Mouse (Mus musculus) neural tube, embryonic 15.5 days (tissue): ENCODE results near the gene Rabgap1l. TPM values are rescaled to one million over a fixed set of nuclear protein-coding genes. Genes with fewer than 3 reads are reported as not detected.

Experiments
- ATAC-seq: fragments of 200-750 bp; cut with Nextera tagmentation; 2 replicates; pipeline ENCODE4 v1.8.0; 2017; ENCODE audit warnings: mild to moderate bottlenecking, moderate TSS enrichment, moderate library complexity; ENCODE audit not compliant: low FRiP score
- H3K27ac ChIP-seq: fragments of 300-500 bp; sonication (generic); replicated peaks from 2 replicates; pipeline ENCODE4 v1.5.1; 2015; ENCODE audit warnings: mild to moderate bottlenecking, inconsistent platforms
- H3K27me3 ChIP-seq: fragments of 300-500 bp; sonication (generic); replicated peaks from 2 replicates; pipeline ENCODE4 v1.6.1; 2015; ENCODE audit warnings: inconsistent platforms
- H3K36me3 ChIP-seq: fragments of 300-500 bp; sonication (generic); 2 replicates; pipeline ENCODE4 v1.6.1; 2015; ENCODE audit warnings: inconsistent platforms
- H3K4me1 ChIP-seq: fragments of 300-500 bp; sonication (generic); 2 replicates; pipeline ENCODE4 v1.6.1; 2015; ENCODE audit warnings: inconsistent platforms
- H3K4me2 ChIP-seq: fragments of 300-500 bp; sonication (generic); 2 replicates; pipeline ENCODE4 v1.6.1; 2015; ENCODE audit warnings: inconsistent platforms, mild to moderate bottlenecking, moderate library complexity
- H3K4me3 ChIP-seq: fragments of 300-500 bp; sonication (generic); replicated peaks from 2 replicates; pipeline ENCODE4 v1.5.1; 2015; ENCODE audit warnings: mild to moderate bottlenecking, inconsistent platforms
- H3K9ac ChIP-seq: fragments of 300-500 bp; sonication (generic); replicated peaks from 2 replicates; pipeline ENCODE4 v1.6.1; 2015; ENCODE audit warnings: mild to moderate bottlenecking, inconsistent platforms
- H3K9me3 ChIP-seq: fragments of 300-500 bp; sonication (generic); replicated peaks from 2 replicates; pipeline ENCODE4 v1.6.1; 2016; ENCODE audit warnings: inconsistent platforms
- WGBS: fragments of 180-500 bp; shearing (Covaris S2); methylation state at CpG from one replicate; pipeline ENCODE4 v1.1.7; 2015; ENCODE audit warnings: mixed read lengths; 5-methylcytosine and 5-hydroxymethylcytosine counted together
- polyA plus RNA-seq: library from polyadenylated mRNA; unstranded; fragments of >200 nt; fragmentation: Nextera tagmentation; extraction: Ambion mirVana; gene quantifications from 2 replicates; pipeline ENCODE4 v1.2.1, GENCODE M21; 2015

Rabgap1l gene
- polyA plus RNA-seq, 1 experiment from 2014 or later, result 31.3 TPM

GRCm38 (mm10) chr1:160261849-160262248, 531.2 kb downstream of the Rabgap1l start:
- Histone ChIP-seq H3K9ac (no peak overlapping the region), H3K4me1 (peaks cover 17% of the 10 kb centered on the region), H3K36me3 (no peaks in the 10 kb centered on the region), H3K4me2 (no peak overlapping the region), H3K27ac (no peak overlapping the region), H3K4me3 (no peak overlapping the region), H3K27me3 (no peaks in the 10 kb centered on the region), H3K9me3 (no peaks in the 10 kb centered on the region)
- no peak for ATAC-seq
- 65% methylated on average over 2 of the region's 2 CpGs for WGBS

DNA sequence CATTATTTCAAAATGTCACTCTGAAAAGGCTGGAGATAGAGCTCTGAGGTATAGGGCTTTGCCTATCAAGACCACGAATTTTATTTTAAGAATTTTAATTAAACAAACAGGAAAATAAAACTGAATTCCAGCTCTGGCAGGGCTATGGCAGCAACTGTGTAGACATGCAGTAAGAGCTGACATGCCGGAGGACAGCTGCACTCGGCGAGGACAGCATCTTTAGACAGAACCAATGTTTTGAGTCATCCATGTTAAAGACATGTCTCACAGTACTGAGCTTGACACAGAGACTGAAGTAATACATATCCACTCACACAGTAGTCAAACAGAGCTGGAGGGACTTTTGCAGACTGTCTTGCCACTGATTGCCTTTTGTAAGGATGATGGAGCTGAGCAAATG, 532.4 kb downstream of the Rabgap1l start:
- Histone ChIP-seq H3K27me3 (no peaks in the 10 kb centered on the region), H3K4me2 (no peak overlapping the region), H3K9me3 (no peaks in the 10 kb centered on the region), H3K4me3 (no peak overlapping the region), H3K36me3 (peaks cover 4% of the 10 kb centered on the region), H3K9ac (no peak overlapping the region), H3K27ac (peak overlapping the region; percentile 58), H3K4me1 (peaks cover 17% of the 10 kb centered on the region)
- 86% methylated on average over 4 of the region's 4 CpGs for WGBS
- ATAC-seq, result no peak

DNA sequence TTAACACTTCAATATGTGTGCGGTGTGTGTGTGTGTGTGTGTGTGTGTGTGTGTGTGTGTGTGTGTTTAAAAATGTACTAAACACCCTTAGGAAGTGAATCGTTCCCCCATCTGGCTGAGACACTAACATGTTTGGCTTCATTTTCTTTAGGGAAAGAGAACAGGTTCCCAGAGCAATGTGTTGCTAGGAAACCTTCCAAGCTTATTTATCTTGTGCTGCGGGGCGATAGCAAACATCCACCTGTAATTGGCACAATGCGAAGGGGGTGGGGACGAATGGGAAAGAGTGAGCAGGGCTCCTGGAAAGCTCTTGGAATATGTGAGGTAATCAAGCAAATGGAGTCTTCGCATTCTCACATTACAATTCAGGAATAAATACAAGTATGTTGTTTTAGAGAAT, 533.1 kb downstream of the Rabgap1l start:
- WGBS, result 26% methylated on average over 7 of the region's 7 CpGs
- Histone ChIP-seq H3K9ac (no peak overlapping the region), H3K27me3 (no peaks in the 10 kb centered on the region), H3K4me2 (no peak overlapping the region), H3K9me3 (no peaks in the 10 kb centered on the region), H3K4me1 (peaks cover 17% of the 10 kb centered on the region), H3K36me3 (peaks cover 9% of the 10 kb centered on the region), H3K27ac (no peak overlapping the region; the same call in 1 of the 2 replicates), H3K4me3 (no peak overlapping the region)
- ATAC-seq, result peak; percentile 90

GRCm38 (mm10) chr1:160253108-160253507, 539.9 kb downstream of the Rabgap1l start:
- H3K9me3 ChIP-seq, result no peaks in the 10 kb centered on the region
- no peak overlapping the region for H3K4me3 ChIP-seq
- no peak overlapping the region for H3K27ac ChIP-seq
- no peak for ATAC-seq
- no peaks in the 10 kb centered on the region for H3K4me1 ChIP-seq
- H3K9ac ChIP-seq, result no peak overlapping the region
- H3K4me2 ChIP-seq, result no peak overlapping the region
- no peaks in the 10 kb centered on the region for H3K27me3 ChIP-seq
- H3K36me3 ChIP-seq, result peaks cover 9% of the 10 kb centered on the region
- WGBS, result 87% methylated on average over 2 of the region's 2 CpGs

DNA sequence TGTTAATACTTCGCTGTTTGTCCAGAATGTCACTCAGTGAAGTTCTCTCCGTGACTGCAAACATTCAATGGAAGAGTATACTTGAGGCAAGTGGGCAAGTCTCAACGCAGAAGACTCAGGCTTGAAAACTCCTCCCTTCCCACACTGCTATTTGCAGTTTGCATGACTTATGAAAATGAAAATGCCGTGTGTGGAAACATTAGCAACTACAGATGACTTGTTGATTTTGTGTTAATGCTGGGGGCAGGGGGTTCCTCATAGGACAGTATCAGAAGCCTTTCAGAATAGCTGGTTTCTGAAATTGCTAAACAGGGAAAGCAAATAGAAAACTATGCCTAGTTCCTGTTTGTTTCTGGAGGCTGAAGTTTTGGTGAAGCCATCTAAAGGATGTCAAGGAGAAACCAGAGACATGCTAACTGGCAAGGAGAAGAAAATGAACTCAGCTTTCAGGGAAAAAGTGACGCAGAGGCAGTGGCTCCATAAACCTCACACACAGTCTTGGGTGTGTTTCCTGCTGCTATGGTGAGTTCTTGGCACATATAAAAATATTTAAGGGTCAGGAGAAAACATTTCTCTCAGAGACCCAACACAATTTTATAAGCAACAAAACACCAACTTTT, 541.5 kb downstream of the Rabgap1l start:
- no peak overlapping the region for H3K4me2 ChIP-seq
- no peaks in the 10 kb centered on the region for H3K27me3 ChIP-seq
- H3K36me3 ChIP-seq, result peaks cover 12% of the 10 kb centered on the region
- 86% methylated on average over 5 of the region's 5 CpGs for WGBS
- ATAC-seq, result no peak
- H3K27ac ChIP-seq, result no peak overlapping the region
- H3K9ac ChIP-seq, result no peak overlapping the region
- H3K4me1 ChIP-seq, result no peaks in the 10 kb centered on the region
- no peaks in the 10 kb centered on the region for H3K9me3 ChIP-seq
- no peak overlapping the region for H3K4me3 ChIP-seq

DNA sequence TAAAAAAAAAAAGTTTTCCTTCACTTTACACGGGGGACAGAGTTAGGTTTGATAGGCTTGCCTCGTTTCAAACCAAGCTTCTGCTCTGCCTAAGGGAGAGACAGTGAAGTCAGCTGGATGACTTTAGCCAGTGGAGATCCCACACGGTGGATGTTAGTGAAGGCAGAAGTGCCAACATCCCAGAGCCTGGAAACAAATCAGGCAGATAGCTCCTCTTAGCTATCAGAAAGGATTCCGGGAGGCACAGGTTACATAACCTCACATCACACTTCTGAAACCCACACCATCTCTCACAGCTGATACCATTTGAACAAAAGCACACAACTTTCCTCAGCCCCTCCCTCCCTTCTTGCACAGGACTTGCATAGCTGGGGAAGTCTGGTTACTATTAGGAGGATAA, 542.2 kb downstream of the Rabgap1l start:
- H3K9ac ChIP-seq, result no peak overlapping the region
- 74% methylated on average over 4 of the region's 4 CpGs for WGBS

DNA sequence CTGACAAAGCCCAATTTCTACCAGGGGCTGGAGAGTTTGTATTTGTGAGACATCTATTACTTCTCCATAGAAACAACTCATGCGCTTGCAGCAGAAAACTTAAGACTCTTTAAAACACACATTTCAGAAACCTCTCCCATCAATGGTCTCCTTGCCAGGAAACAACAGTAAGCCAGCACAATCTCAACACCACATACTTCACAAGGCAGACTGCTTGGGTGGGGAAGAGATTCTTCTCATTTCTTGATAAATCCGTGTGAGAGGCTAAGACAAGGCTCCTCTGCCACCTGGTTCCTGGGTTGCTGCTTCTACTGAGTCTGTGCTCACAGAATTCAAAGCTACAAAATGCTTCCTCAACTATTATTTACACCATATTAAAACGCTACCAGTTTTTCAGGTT, 543.2 kb downstream of the Rabgap1l start:
- H3K4me2 ChIP-seq, result no peak overlapping the region
- H3K36me3 ChIP-seq, result peaks cover 3% of the 10 kb centered on the region; the same call in 1 of the 2 replicates
- H3K4me1 ChIP-seq, result no peaks in the 10 kb centered on the region
- no peak for ATAC-seq
- no peaks in the 10 kb centered on the region for H3K9me3 ChIP-seq
- WGBS, result 90% methylated on average over 3 of the region's 3 CpGs
- H3K9ac ChIP-seq, result no peak overlapping the region
- no peaks in the 10 kb centered on the region for H3K27me3 ChIP-seq
- no peak overlapping the region for H3K4me3 ChIP-seq
- no peak overlapping the region for H3K27ac ChIP-seq

More for the DNA sequence above, 542.2 kb downstream of the Rabgap1l start:
- ATAC-seq, result no peak
- H3K4me1 ChIP-seq, result no peaks in the 10 kb centered on the region
- no peak overlapping the region for H3K4me2 ChIP-seq
- H3K27ac ChIP-seq, result no peak overlapping the region
- no peak overlapping the region for H3K4me3 ChIP-seq
- no peaks in the 10 kb centered on the region for H3K27me3 ChIP-seq
- H3K9me3 ChIP-seq, result no peaks in the 10 kb centered on the region
- peaks cover 9% of the 10 kb centered on the region for H3K36me3 ChIP-seq

DNA sequence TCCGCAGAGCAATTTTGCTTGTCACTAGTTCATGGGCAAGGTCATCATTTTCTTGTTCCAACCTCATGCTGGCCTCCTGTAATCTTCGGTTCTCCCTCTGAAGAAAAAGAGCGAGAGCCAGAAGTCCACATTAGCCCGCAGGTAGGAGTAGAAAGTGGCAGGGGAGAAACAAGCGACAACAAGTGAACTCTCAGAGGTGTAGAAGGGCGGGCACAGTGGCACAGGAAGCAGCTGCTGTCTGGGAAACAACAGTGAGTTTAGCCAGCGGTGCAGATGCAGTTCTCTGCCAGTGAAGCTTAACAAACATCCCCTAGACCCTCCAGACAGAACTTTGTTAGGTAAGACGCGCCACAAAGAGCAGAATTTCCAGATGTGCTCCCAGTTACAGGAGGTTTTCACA, 545.5 kb downstream of the Rabgap1l start:
- Histone ChIP-seq H3K4me3 (no peak overlapping the region), H3K4me1 (no peaks in the 10 kb centered on the region), H3K36me3 (peaks cover 3% of the 10 kb centered on the region; the same call in 1 of the 2 replicates), H3K27me3 (no peaks in the 10 kb centered on the region), H3K9me3 (no peaks in the 10 kb centered on the region), H3K4me2 (no peak overlapping the region), H3K9ac (no peak overlapping the region), H3K27ac (no peak overlapping the region)
- no peak for ATAC-seq
- WGBS, result 83% methylated on average over 9 of the region's 9 CpGs

DNA sequence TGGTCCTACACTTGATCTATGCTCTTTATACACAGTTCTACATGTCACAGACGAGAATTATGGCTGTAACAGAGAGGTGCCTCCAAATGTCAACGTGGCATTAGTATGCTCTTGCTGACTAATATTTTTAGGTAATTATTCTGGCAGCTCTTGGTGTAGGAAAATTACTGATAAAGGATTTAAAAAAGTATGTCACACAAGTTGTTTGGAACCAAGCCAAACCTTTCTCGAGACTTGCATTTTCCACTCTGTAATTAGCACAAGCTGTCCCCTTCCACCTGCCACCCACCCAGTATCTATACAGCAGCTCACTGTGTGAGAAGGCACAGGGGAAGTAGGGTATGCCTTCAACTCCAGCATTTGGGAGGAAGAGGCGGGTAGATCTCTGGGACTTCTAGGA, 546.2 kb downstream of the Rabgap1l start:
- WGBS, result 76% methylated on average over 4 of the region's 4 CpGs
- H3K9me3 ChIP-seq, result no peaks in the 10 kb centered on the region
- no peak overlapping the region for H3K9ac ChIP-seq
- H3K4me1 ChIP-seq, result no peaks in the 10 kb centered on the region
- H3K27ac ChIP-seq, result no peak overlapping the region
- H3K4me2 ChIP-seq, result no peak overlapping the region
- no peaks in the 10 kb centered on the region for H3K27me3 ChIP-seq
- no peak overlapping the region for H3K4me3 ChIP-seq
- no peak for ATAC-seq
- peaks cover 3% of the 10 kb centered on the region; the same call in 1 of the 2 replicates for H3K36me3 ChIP-seq

DNA sequence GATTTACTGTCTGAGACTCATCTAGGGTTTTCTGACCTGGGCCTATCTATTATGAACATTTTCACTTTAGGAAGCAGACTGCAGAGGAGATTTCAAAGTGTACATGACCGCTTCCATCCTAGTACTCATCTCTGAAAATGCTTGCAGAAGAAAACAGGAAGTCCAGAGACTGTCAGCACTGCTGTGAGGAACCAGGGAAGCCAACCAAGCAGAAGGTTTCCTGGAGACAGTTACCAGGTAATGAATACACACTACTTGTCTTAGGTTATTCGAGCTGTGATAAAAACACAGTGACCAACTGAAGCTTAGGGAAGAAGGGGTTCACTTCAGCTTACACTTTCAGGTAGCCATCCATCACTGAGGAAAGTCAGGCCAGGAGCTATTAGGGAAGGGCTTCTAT, 547.1 kb downstream of the Rabgap1l start:
- H3K9me3 ChIP-seq, result no peaks in the 10 kb centered on the region
- H3K27ac ChIP-seq, result no peak overlapping the region
- WGBS, result 79% methylated on average over 2 of the region's 2 CpGs
- H3K4me3 ChIP-seq, result no peak overlapping the region
- H3K9ac ChIP-seq, result no peak overlapping the region
- no peak for ATAC-seq
- no peaks in the 10 kb centered on the region for H3K4me1 ChIP-seq
- no peak overlapping the region for H3K4me2 ChIP-seq
- no peaks in the 10 kb centered on the region for H3K27me3 ChIP-seq
- peaks cover 3% of the 10 kb centered on the region; the same call in 1 of the 2 replicates for H3K36me3 ChIP-seq

DNA sequence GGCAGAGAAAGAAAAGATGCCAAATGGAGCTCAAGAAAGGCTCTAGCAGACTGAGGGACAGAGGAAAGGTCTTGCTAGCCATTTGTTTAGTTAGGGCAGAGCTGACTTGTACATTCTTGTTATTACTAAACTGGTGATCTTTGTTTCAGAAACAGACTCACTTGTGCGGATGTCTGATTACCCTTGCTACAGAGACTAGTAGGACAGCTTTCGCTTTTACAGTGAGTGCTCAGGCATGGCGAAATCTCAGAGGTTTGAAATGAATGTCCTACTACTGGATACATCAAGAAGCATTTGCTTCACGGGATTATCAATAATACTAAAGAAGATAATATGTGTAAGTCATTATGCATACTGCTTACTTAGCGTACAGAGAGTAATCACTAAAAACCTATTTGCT, 548.3 kb downstream of the Rabgap1l start:
- no peak overlapping the region for H3K4me2 ChIP-seq
- no peaks in the 10 kb centered on the region for H3K27me3 ChIP-seq
- no peaks in the 10 kb centered on the region for H3K9me3 ChIP-seq
- ATAC-seq, result no peak
- no peak overlapping the region for H3K9ac ChIP-seq
- H3K36me3 ChIP-seq, result peaks cover 8% of the 10 kb centered on the region
- H3K4me1 ChIP-seq, result no peaks in the 10 kb centered on the region
- no peak overlapping the region for H3K4me3 ChIP-seq
- H3K27ac ChIP-seq, result peak overlapping the region; percentile 13; the same call in 1 of the 2 replicates
- 81% methylated on average over 5 of the region's 5 CpGs for WGBS

DNA sequence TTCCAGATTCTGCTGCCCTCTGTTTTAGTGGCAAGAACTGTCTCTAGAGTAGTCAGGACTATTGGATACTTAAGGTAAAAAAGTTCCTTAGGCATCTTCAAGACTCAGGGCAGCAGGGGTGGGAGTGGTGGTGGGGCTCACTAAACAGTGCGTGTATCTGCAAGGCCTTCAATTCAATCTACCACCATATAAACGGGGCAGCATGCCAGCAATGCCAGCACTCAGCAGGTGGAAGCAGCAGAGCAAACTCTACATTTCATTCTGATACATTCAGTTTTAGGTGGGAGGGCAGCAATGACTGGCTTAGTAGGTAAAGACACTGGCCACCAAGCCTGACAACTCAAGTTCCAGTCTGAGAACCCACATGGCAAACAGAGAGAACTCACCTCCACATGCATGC, 552.9 kb downstream of the Rabgap1l start:
- no peaks in the 10 kb centered on the region for H3K27me3 ChIP-seq
- no peak overlapping the region for H3K4me3 ChIP-seq
- H3K4me1 ChIP-seq, result no peaks in the 10 kb centered on the region
- H3K9ac ChIP-seq, result no peak overlapping the region
- H3K4me2 ChIP-seq, result no peak overlapping the region
- H3K36me3 ChIP-seq, result peaks cover 11% of the 10 kb centered on the region
- no peaks in the 10 kb centered on the region for H3K9me3 ChIP-seq
- no peak overlapping the region for H3K27ac ChIP-seq
- WGBS, result 85% methylated on average over 2 of the region's 2 CpGs
- no peak for ATAC-seq
